Mouse (Mus musculus): Measurements from ENCODE around the gene Ngdn.

DNA sequence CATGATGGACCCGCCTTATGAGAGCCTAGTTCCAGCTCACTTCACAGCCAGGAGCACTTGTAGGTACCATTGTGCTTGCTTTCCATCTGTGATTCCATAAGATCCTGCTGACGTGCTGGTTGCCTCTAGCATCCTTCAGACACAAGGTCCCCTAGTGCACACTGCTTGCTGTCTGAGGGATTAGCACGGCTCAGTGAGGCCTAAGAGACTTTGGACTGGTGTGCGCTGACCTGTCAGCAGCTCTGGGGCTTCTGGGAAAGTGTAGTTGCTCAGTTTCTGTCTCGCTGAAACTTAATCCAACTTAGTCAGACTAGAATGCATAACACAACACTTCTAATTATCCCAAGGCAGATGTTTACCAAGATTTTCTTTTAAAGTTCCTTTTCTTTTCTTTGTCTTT lies 44.7 kb downstream of the Ngdn start:
- TF ChIP-seq POLR2A (IDR thresholded peaks at IDR 0.05; ENCODE audit: borderline replicate concordance, extremely low read depth, low read depth, low read length): no peak
- no peak for TF ChIP-seq CTCF (IDR thresholded peaks at IDR 0.05; ENCODE audit: insufficient read depth, low read length)

Data from lung, adult 2 months (tissue).